ENCODE assay signal across 13 mouse cellular contexts in the genomic region with DNA sequence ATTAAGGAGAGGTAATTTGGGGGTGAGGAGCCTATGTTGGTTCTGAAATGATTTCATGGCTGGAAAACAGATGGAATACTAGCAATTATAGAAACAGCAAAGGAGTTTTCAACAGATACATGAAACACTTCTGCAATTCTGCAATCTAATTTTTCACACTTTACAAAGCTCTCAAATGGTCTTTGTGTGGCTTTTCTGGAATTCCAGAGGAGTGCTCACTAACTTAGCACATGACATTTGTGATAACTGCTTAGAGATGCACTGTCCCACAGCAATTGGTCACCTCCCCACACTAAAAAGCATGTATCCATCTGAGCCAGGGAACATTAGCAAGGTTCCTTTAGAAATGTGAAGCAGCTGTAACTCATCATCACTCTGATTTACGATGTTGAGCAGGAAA.
"Had no signal": no experiment of that assay in that cellular context is flagged by ENCODE, and none has a peak within 500 bp of the region (broad histone marks: within the 10 kb centered on the region; RNA-seq: fewer than 3 reads in every experiment).

No protein-coding gene starts in this region.

- DNase-seq: liver, postnatal 0 days; lung, adult 2 months; lung, postnatal 4 days; midbrain, embryonic 14.5 days; retina, postnatal 1 day; right cerebral cortex, postnatal 25 days; right cerebral cortex, postnatal 4 days; spleen, adult 18-20 months; thymus, adult 18-20 months; thymus, postnatal 14 days; thymus, postnatal 36 days had no signal

- ATAC-seq: liver, postnatal 0 days; lung, postnatal 0 days; midbrain, embryonic 16.5 days had no signal
